Mouse (Mus musculus) forebrain, embryonic 16.5 days (tissue): ENCODE measurements around the gene Rfx3. TPM values are rescaled to one million over a fixed set of nuclear protein-coding genes. Genes with fewer than 3 reads are reported as not detected.

ENCODE experiments used
- ATAC-seq: fragments of 200-750 bp; cut with Nextera tagmentation; 2 replicates; pipeline ENCODE4 v1.8.0; 2017; ENCODE audit warnings: mild to moderate bottlenecking, moderate library complexity
- H3K27ac ChIP-seq: fragments of 300-500 bp; sonication (generic); 2 replicates; pipeline ENCODE4 v1.5.1; 2014; ENCODE audit warnings: low read length, control low read depth
- H3K27me3 ChIP-seq: fragments of 300-500 bp; sonication (generic); replicated peaks from 2 replicates; pipeline ENCODE4 v1.6.1; 2014; ENCODE audit warnings: low read length; ENCODE audit not compliant: control insufficient read depth, insufficient read depth
- H3K36me3 ChIP-seq: fragments of 300-500 bp; sonication (generic); 2 replicates; pipeline ENCODE4 v1.6.1; 2014; ENCODE audit not compliant: control insufficient read depth, insufficient read depth
- H3K4me1 ChIP-seq: fragments of 300-500 bp; sonication (generic); replicated peaks from 2 replicates; pipeline ENCODE4 v1.6.1; 2014; ENCODE audit warnings: low read length; ENCODE audit not compliant: control insufficient read depth, insufficient read depth
- H3K4me2 ChIP-seq: fragments of 300-500 bp; sonication (generic); 2 replicates; pipeline ENCODE4 v1.6.1; 2014; ENCODE audit warnings: mild to moderate bottlenecking, low read length, control low read depth
- H3K4me3 ChIP-seq: fragments of 300-500 bp; sonication (generic); replicated peaks from 2 replicates; pipeline ENCODE4 v1.5.1; 2014; ENCODE audit warnings: mild to moderate bottlenecking, low read length, control low read depth
- H3K9ac ChIP-seq: fragments of 300-500 bp; sonication (generic); replicated peaks from 2 replicates; pipeline ENCODE4 v1.6.1; 2014; ENCODE audit warnings: low read depth, low read length, control low read depth
- H3K9me3 ChIP-seq: fragments of 300-500 bp; sonication (generic); 2 replicates; pipeline ENCODE4 v1.6.1; 2016; ENCODE audit warnings: low read length; ENCODE audit not compliant: control insufficient read depth
- WGBS: fragments of 180-500 bp; shearing (Covaris S2); extraction: QIAGEN DNeasy Blood & Tissue Kit; methylation state at CpG from one replicate; pipeline ENCODE4 v1.1.7; 2014; 5-methylcytosine and 5-hydroxymethylcytosine counted together
- polyA plus RNA-seq: library from polyadenylated mRNA; unstranded; fragments of >200 nt; fragmentation: Nextera tagmentation; extraction: Ambion mirVana; gene quantifications from 2 replicates; pipeline ENCODE4 v1.2.1, GENCODE M21; 2015

Rfx3 gene
- 41.2 and 41.9 TPM in 2 replicates for polyA plus RNA-seq

GRCm38 (mm10) chr19:28010471-28011395 is at the start of gene Rfx3:
Rfx3 (minus strand) TSS chr19:28011166.
- peak within 1 kb of the TSS; percentile 93 for H3K9ac ChIP-seq
- H3K9me3 ChIP-seq, result no peaks in the 10 kb centered on the region
- peaks cover 8% of the 10 kb centered on the region for H3K4me1 ChIP-seq
- H3K36me3 ChIP-seq, result no peaks in the 10 kb centered on the region
- H3K27me3 ChIP-seq, result no peaks in the 10 kb centered on the region
- H3K4me2 ChIP-seq, result peak within 1 kb of the TSS; percentile 71
- H3K27ac ChIP-seq, result peak within 1 kb of the TSS; percentile 100
- WGBS, result under 1% methylated on average over 74 of the region's 78 CpGs
- H3K4me3 ChIP-seq, result peak within 1 kb of the TSS; percentile 68
- peak; percentile 89 for ATAC-seq

- Histone ChIP-seq H3K27me3 (no peaks in the 10 kb centered on the region), H3K36me3 (no peaks in the 10 kb centered on the region), H3K4me2 (no peak overlapping the region), H3K9ac (no peak overlapping the region), H3K27ac (no peak overlapping the region), H3K4me3 (no peak overlapping the region), H3K4me1 (no peaks in the 10 kb centered on the region), H3K9me3 (no peaks in the 10 kb centered on the region)
- WGBS, result 87% methylated on average over 1 of the region's 1 CpGs
- ATAC-seq, result no peak
Observed at GRCm38 (mm10) chr19:28052058-28052457, 41.1 kb upstream of the Rfx3 start.

- WGBS, result 84% methylated on average over 5 of the region's 5 CpGs
- no peak overlapping the region for H3K4me3 ChIP-seq
- no peak for ATAC-seq
Observed at GRCm38 (mm10) chr19:28051571-28051970, 40.6 kb upstream of the Rfx3 start.

GRCm38 (mm10) chr19:28049280-28049679 is 38.3 kb upstream of the Rfx3 start:
- Histone ChIP-seq H3K9ac (no peak overlapping the region), H3K27me3 (no peaks in the 10 kb centered on the region), H3K27ac (no peak overlapping the region), H3K4me2 (no peak overlapping the region), H3K36me3 (no peaks in the 10 kb centered on the region), H3K4me3 (no peak overlapping the region), H3K4me1 (no peaks in the 10 kb centered on the region), H3K9me3 (no peaks in the 10 kb centered on the region)
- WGBS, result 88% methylated on average over 4 of the region's 4 CpGs
- ATAC-seq, result no peak

More at GRCm38 (mm10) chr19:28051571-28051970, 40.6 kb upstream of the Rfx3 start:
- Histone ChIP-seq H3K4me1 (no peaks in the 10 kb centered on the region), H3K27me3 (no peaks in the 10 kb centered on the region), H3K27ac (no peak overlapping the region), H3K36me3 (no peaks in the 10 kb centered on the region), H3K9me3 (no peaks in the 10 kb centered on the region), H3K4me2 (no peak overlapping the region), H3K9ac (no peak overlapping the region)

GRCm38 (mm10) chr19:28046806-28047205 is 35.8 kb upstream of the Rfx3 start:
- no peaks in the 10 kb centered on the region for H3K4me1 ChIP-seq
- H3K4me2 ChIP-seq, result no peak overlapping the region
- H3K9ac ChIP-seq, result no peak overlapping the region
- no peak overlapping the region for H3K4me3 ChIP-seq
- no peaks in the 10 kb centered on the region for H3K36me3 ChIP-seq
- H3K27me3 ChIP-seq, result no peaks in the 10 kb centered on the region
- no peaks in the 10 kb centered on the region for H3K9me3 ChIP-seq
- WGBS, result 89% methylated on average over 5 of the region's 5 CpGs
- ATAC-seq, result no peak
- H3K27ac ChIP-seq, result no peak overlapping the region

GRCm38 (mm10) chr19:28044950-28045349 is 34.0 kb upstream of the Rfx3 start:
- Histone ChIP-seq H3K4me3 (no peak overlapping the region), H3K9ac (no peak overlapping the region), H3K4me1 (no peaks in the 10 kb centered on the region), H3K27ac (no peak overlapping the region), H3K9me3 (no peaks in the 10 kb centered on the region), H3K27me3 (no peaks in the 10 kb centered on the region), H3K36me3 (no peaks in the 10 kb centered on the region), H3K4me2 (no peak overlapping the region)
- WGBS, result 73% methylated on average over 5 of the region's 5 CpGs
- no peak for ATAC-seq

GRCm38 (mm10) chr19:28011718-28012499 is 943 bp upstream of the Rfx3 start:
- peak overlapping the region; percentile 69 for H3K4me2 ChIP-seq
- H3K4me1 ChIP-seq, result peaks cover 8% of the 10 kb centered on the region
- no peaks in the 10 kb centered on the region for H3K9me3 ChIP-seq
- peak overlapping the region; percentile 93 for H3K9ac ChIP-seq
- no peaks in the 10 kb centered on the region for H3K36me3 ChIP-seq
- ATAC-seq, result peak; percentile 54
- H3K4me3 ChIP-seq, result peak overlapping the region; percentile 68
- peak overlapping the region; percentile 100 for H3K27ac ChIP-seq
- 1% methylated on average over 52 of the region's 52 CpGs for WGBS
- H3K27me3 ChIP-seq, result no peaks in the 10 kb centered on the region

- Histone ChIP-seq H3K9ac (peak overlapping the region; percentile 93), H3K27me3 (no peaks in the 10 kb centered on the region), H3K9me3 (no peaks in the 10 kb centered on the region), H3K27ac (peak overlapping the region; percentile 100), H3K4me3 (peak overlapping the region; percentile 68), H3K4me1 (peaks cover 8% of the 10 kb centered on the region), H3K4me2 (peak overlapping the region; percentile 29; the same call in 1 of the 2 replicates), H3K36me3 (no peaks in the 10 kb centered on the region)
- under 1% methylated on average over 26 of the region's 30 CpGs for WGBS
- peak; percentile 98 for ATAC-seq
Observed at GRCm38 (mm10) chr19:28011396-28011717, 391 bp upstream of the Rfx3 start.

- Histone ChIP-seq H3K27ac (peak overlapping the region; percentile 100), H3K9me3 (no peaks in the 10 kb centered on the region), H3K27me3 (no peaks in the 10 kb centered on the region), H3K4me1 (peaks cover 8% of the 10 kb centered on the region), H3K4me3 (peak overlapping the region; percentile 68), H3K4me2 (peak overlapping the region; percentile 71), H3K9ac (peak overlapping the region; percentile 83), H3K36me3 (no peaks in the 10 kb centered on the region)
- WGBS, result under 1% methylated on average over 5 of the region's 5 CpGs
- no peak for ATAC-seq
Observed at GRCm38 (mm10) chr19:28009587-28010281, 1.2 kb downstream of the Rfx3 start.
